Mouse (Mus musculus) neural tube, embryonic 14.5 days (tissue): Measurements from ENCODE around the gene Lrrc55. TPM values are rescaled to one million over a fixed set of nuclear protein-coding genes. Genes with fewer than 3 reads are reported as not detected.
"Not testable (repeated sequence)": the region's sequence is repeated elsewhere in the genome, so short reads cannot be mapped to it uniquely, and the experiment has no call there.

Experiments
- ATAC-seq: fragments of 200-750 bp; cut with Nextera tagmentation; 2 replicates; pipeline ENCODE4 v1.8.0; 2017; ENCODE audit warnings: low read depth, mild to moderate bottlenecking, moderate TSS enrichment, moderate library complexity
- H3K27ac ChIP-seq: fragments of 300-500 bp; sonication (generic); 2 replicates; pipeline ENCODE4 v1.5.1; 2014; ENCODE audit warnings: low read depth, mild to moderate bottlenecking, control low read depth, low read length, moderate library complexity, mixed read lengths
- H3K27me3 ChIP-seq: fragments of 300-500 bp; sonication (generic); 2 replicates; pipeline ENCODE4 v1.6.1; 2014; ENCODE audit warnings: low read length; ENCODE audit not compliant: control insufficient read depth, insufficient read depth
- H3K36me3 ChIP-seq: fragments of 300-500 bp; sonication (generic); 2 replicates; pipeline ENCODE4 v1.6.1; 2014; ENCODE audit warnings: low read length, mixed read lengths; ENCODE audit not compliant: control insufficient read depth, insufficient read depth
- H3K4me1 ChIP-seq: fragments of 300-500 bp; sonication (generic); 2 replicates; pipeline ENCODE4 v1.6.1; 2014; ENCODE audit warnings: low read length; ENCODE audit not compliant: control insufficient read depth, insufficient read depth
- H3K4me2 ChIP-seq: fragments of 300-500 bp; sonication (generic); 2 replicates; pipeline ENCODE4 v1.6.1; 2014; ENCODE audit warnings: mild to moderate bottlenecking, low read depth, low read length, control low read depth
- H3K4me3 ChIP-seq: fragments of 300-500 bp; sonication (generic); 2 replicates; pipeline ENCODE4 v1.5.1; 2014; ENCODE audit warnings: low read depth, low read length, control low read depth, mixed read lengths
- H3K9ac ChIP-seq: fragments of 300-500 bp; sonication (generic); replicated peaks from 2 replicates; pipeline ENCODE4 v1.6.1; 2014; ENCODE audit warnings: low read depth, mild to moderate bottlenecking, control low read depth, low read length, mixed read lengths
- H3K9me3 ChIP-seq: fragments of 300-500 bp; sonication (generic); 2 replicates; pipeline ENCODE4 v1.6.1; 2016; ENCODE audit warnings: low read length; ENCODE audit not compliant: control insufficient read depth
- WGBS: fragments of 180-500 bp; shearing (Covaris S2); extraction: QIAGEN DNeasy Blood & Tissue Kit; methylation state at CpG from one replicate; pipeline ENCODE4 v1.1.7; 2014; 5-methylcytosine and 5-hydroxymethylcytosine counted together
- polyA plus RNA-seq: library from polyadenylated mRNA; unstranded; fragments of >200 nt; fragmentation: Nextera tagmentation; extraction: Ambion mirVana; gene quantifications from 2 replicates; pipeline ENCODE4 v1.2.1, GENCODE M21; 2014

The Lrrc55 gene
- polyA plus RNA-seq = 7.1 and 11.2 TPM in 2 replicates

GRCm38 (mm10) chr2:85196901-85197300, at the start of gene Lrrc55:
TSS of gene Lrrc55 (minus strand) at chr2:85197197.
- Histone ChIP-seq H3K4me2 (peak within 1 kb of the TSS; percentile 56), H3K4me3 (peak within 1 kb of the TSS; percentile 40), H3K9ac (peak within 1 kb of the TSS; percentile 53), H3K27me3 (no peaks in the 10 kb centered on the region), H3K27ac (peak within 1 kb of the TSS; percentile 56), H3K4me1 (no peaks in the 10 kb centered on the region), H3K36me3 (no peaks in the 10 kb centered on the region), H3K9me3 (no peaks in the 10 kb centered on the region)
- 88% methylated on average over 1 of the region's 1 CpGs for WGBS
- ATAC-seq = no peak

GRCm38 (mm10) chr2:85246506-85247082, 49.6 kb upstream of the Lrrc55 start:
- H3K27ac ChIP-seq = no peak overlapping the region

GRCm38 (mm10) chr2:85245737-85246136, 48.7 kb upstream of the Lrrc55 start:
- Histone ChIP-seq H3K27me3 (no peaks in the 10 kb centered on the region), H3K4me2 (no peak overlapping the region), H3K9ac (no peak overlapping the region), H3K9me3 (no peaks in the 10 kb centered on the region), H3K27ac (no peak overlapping the region), H3K4me1 (no peaks in the 10 kb centered on the region), H3K4me3 (no peak overlapping the region), H3K36me3 (no peaks in the 10 kb centered on the region)
- ATAC-seq = no peak
- 79% methylated on average over 5 of the region's 5 CpGs for WGBS

More at GRCm38 (mm10) chr2:85246506-85247082, 49.6 kb upstream of the Lrrc55 start:
- H3K27me3 ChIP-seq = no peaks in the 10 kb centered on the region
- no peaks in the 10 kb centered on the region for H3K9me3 ChIP-seq
- no peak overlapping the region for H3K4me3 ChIP-seq
- no peaks in the 10 kb centered on the region for H3K4me1 ChIP-seq
- no peak overlapping the region for H3K9ac ChIP-seq
- WGBS = 9% methylated on average over 4 of the region's 4 CpGs
- H3K36me3 ChIP-seq = no peaks in the 10 kb centered on the region
- H3K4me2 ChIP-seq = no peak overlapping the region
- peak; percentile 92 for ATAC-seq

GRCm38 (mm10) chr2:85238068-85238667, 41.2 kb upstream of the Lrrc55 start:
- 62% methylated on average over 4 of the region's 4 CpGs for WGBS
- ATAC-seq = no peak
- H3K9ac ChIP-seq = no peak overlapping the region
- no peak overlapping the region for H3K4me3 ChIP-seq
- H3K4me2 ChIP-seq = no peak overlapping the region
- no peaks in the 10 kb centered on the region for H3K4me1 ChIP-seq
- H3K27me3 ChIP-seq = no peaks in the 10 kb centered on the region
- H3K9me3 ChIP-seq = no peaks in the 10 kb centered on the region
- no peaks in the 10 kb centered on the region for H3K36me3 ChIP-seq
- H3K27ac ChIP-seq = no peak overlapping the region

GRCm38 (mm10) chr2:85237231-85237630, 40.2 kb upstream of the Lrrc55 start:
- H3K4me2 ChIP-seq, H3K36me3 ChIP-seq, ATAC-seq, H3K9me3 ChIP-seq, H3K9ac ChIP-seq, H3K4me1 ChIP-seq, H3K27ac ChIP-seq, H3K4me3 ChIP-seq, H3K27me3 ChIP-seq: not testable (repeated sequence)
- 92% methylated on average over 2 of the region's 2 CpGs for WGBS

- WGBS = 92% methylated on average over 4 of the region's 4 CpGs
- Histone ChIP-seq H3K4me3 (no peak overlapping the region), H3K9me3 (no peaks in the 10 kb centered on the region), H3K9ac (no peak overlapping the region), H3K4me1 (no peaks in the 10 kb centered on the region), H3K36me3 (no peaks in the 10 kb centered on the region), H3K27ac (no peak overlapping the region), H3K4me2 (no peak overlapping the region), H3K27me3 (no peaks in the 10 kb centered on the region)
- ATAC-seq = no peak
Observed at GRCm38 (mm10) chr2:85230771-85231511, 33.9 kb upstream of the Lrrc55 start.

GRCm38 (mm10) chr2:85229606-85230005, 32.6 kb upstream of the Lrrc55 start:
- Histone ChIP-seq H3K27me3 (no peaks in the 10 kb centered on the region), H3K9ac (no peak overlapping the region), H3K27ac (no peak overlapping the region), H3K9me3 (no peaks in the 10 kb centered on the region), H3K4me3 (no peak overlapping the region), H3K4me2 (no peak overlapping the region), H3K4me1 (no peaks in the 10 kb centered on the region), H3K36me3 (no peaks in the 10 kb centered on the region)
- no peak for ATAC-seq
- 68% methylated on average over 3 of the region's 3 CpGs for WGBS

- no peak overlapping the region for H3K4me3 ChIP-seq
- no peaks in the 10 kb centered on the region for H3K4me1 ChIP-seq
- 84% methylated on average over 3 of the region's 3 CpGs for WGBS
- ATAC-seq = no peak
- H3K9ac ChIP-seq = no peak overlapping the region
- no peak overlapping the region for H3K4me2 ChIP-seq
- H3K27me3 ChIP-seq = no peaks in the 10 kb centered on the region
- H3K9me3 ChIP-seq = no peaks in the 10 kb centered on the region
- H3K27ac ChIP-seq = no peak overlapping the region
- no peaks in the 10 kb centered on the region for H3K36me3 ChIP-seq
Observed at GRCm38 (mm10) chr2:85227816-85228335, 30.9 kb upstream of the Lrrc55 start.
